Mouse (Mus musculus) G1E (cell line): ENCODE measurements around the gene Atox1.

Experiments
- CTCF ChIP-seq: IDR thresholded peaks from 2 replicates; pipeline ENCODE4 v1.5.1; 2012; ENCODE audit warnings: low read depth, low read length, inconsistent platforms, mixed read lengths
- GATA2 ChIP-seq: IDR thresholded peaks from 2 replicates; pipeline ENCODE4 v1.6.1; 2012; ENCODE audit warnings: low read depth, low read length, inconsistent platforms, borderline replicate concordance
- POLR2AphosphoS5 ChIP-seq: IDR thresholded peaks from 2 replicates; pipeline ENCODE4 v1.6.1; 2012; ENCODE audit warnings: low read depth, low read length, inconsistent platforms; ENCODE audit not compliant: insufficient replicate concordance

DNA sequence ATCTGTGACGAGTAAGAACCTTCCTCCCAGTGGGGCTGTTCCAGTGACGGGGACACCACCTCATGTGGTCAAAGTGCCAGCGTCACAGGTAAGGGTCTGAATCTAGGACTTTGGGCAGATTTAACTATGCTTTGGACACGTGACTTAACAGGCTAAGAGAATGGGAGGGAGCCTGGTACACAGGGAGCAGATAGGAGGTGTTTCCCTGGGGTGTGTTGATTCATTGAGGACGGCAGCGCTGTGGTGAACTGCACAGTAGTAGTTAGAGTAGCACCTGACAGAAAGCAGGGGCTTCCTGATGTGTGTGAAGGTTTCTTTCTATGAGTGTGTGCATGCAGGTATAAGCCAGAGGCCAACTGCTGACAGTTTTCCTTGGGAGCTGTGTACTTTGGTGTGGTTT is 35.1 kb upstream of the Atox1 start:
- TF ChIP-seq CTCF (no peak), GATA2 (no peak), POLR2AphosphoS5 (no peak)
